ENCODE assay signal across 9 mouse cellular contexts in genomic region chr1:74771931-74772620, GRCm38 (mm10). TPM values are rescaled to one million over a fixed set of nuclear protein-coding genes. Genes with fewer than 3 reads are reported as not detected.
A peak's percentile ranks its signal among the peaks of the same experiment; 100 is the strongest.
DNase-seq lines count a peak whose midpoint lies in the region; ATAC-seq and TF ChIP-seq lines count a peak whose summit lies in the region.
"Had no signal": no experiment of that assay in that cellular context is flagged by ENCODE, and none has a peak within 500 bp of the region (broad histone marks: within the 10 kb centered on the region; RNA-seq: fewer than 3 reads in every experiment).

No protein-coding gene starts in this region.

- peak overlapping the region; percentile 89 for H3K4me2 ChIP-seq in kidney, postnatal 0 days (ENCODE audit: low read length)
- H3K4me2 ChIP-seq in heart, postnatal 0 days (ENCODE audit: low read depth, low read length): peak overlapping the region; percentile 96
- H3K4me2 ChIP-seq in liver, embryonic 16.5 days (ENCODE audit: low read depth, low read length): peak overlapping the region; percentile 51

- intact Hi-C loops in left cerebral cortex, postnatal 36 days (cut with DNase I): no loop called here

- 1% methylated on average over 38 of the region's 51 CpGs for WGBS in kidney, postnatal 0 days
- under 1% methylated on average over 43 of the region's 51 CpGs for WGBS in heart, postnatal 0 days
- 3% methylated on average over 41 of the region's 51 CpGs for WGBS in liver, embryonic 16.5 days (ENCODE audit: insufficient replicate concordance)

- H3K27me3 ChIP-seq in kidney, postnatal 0 days (ENCODE audit: insufficient read depth, low read length): peaks cover 40% of the 10 kb centered on the region
- H3K27me3 ChIP-seq in heart, postnatal 0 days (ENCODE audit: control insufficient read depth, insufficient read depth, low read length): peaks cover 77% of the 10 kb centered on the region
- H3K27me3 ChIP-seq in liver, embryonic 16.5 days (ENCODE audit: control insufficient read depth, insufficient read depth, low read depth, low read length): peaks cover 73% of the 10 kb centered on the region

- H3K4me1 ChIP-seq in kidney, postnatal 0 days (replicated peaks; ENCODE audit: insufficient read depth, low read length): peaks cover 19% of the 10 kb centered on the region
- H3K4me1 ChIP-seq in heart, postnatal 0 days (ENCODE audit: control insufficient read depth, insufficient read depth): peaks cover 17% of the 10 kb centered on the region
- H3K4me1 ChIP-seq in liver, embryonic 16.5 days (ENCODE audit: control insufficient read depth, low read depth, low read length): no peaks in the 10 kb centered on the region

- no peak for DNase-seq in kidney, postnatal 0 days (ENCODE audit: low spot score)
- no peak for DNase-seq in kidney, adult 11 months
- peak; percentile 45 for DNase-seq in adrenal gland, postnatal 14 days
- DNase-seq in heart, postnatal 0 days (ENCODE audit: low spot score): no peak
- DNase-seq in left cerebral cortex, postnatal 36 days (ENCODE audit: low spot score in 2 of 2): no peak

- H3K9ac ChIP-seq in kidney, postnatal 0 days (ENCODE audit: low read depth, low read length): 0 out of 2 replicates have a peak overlapping the region, but pooled peaks have one; percentile 31
- H3K9ac ChIP-seq in heart, postnatal 0 days (replicated peaks; ENCODE audit: low read depth, low read length): peak overlapping the region; percentile 33; the same call in 1 of the 2 replicates
- no peak overlapping the region for H3K9ac ChIP-seq in liver, embryonic 16.5 days (ENCODE audit: low read depth, low read length)

- peak overlapping the region; percentile 44 for H3K4me3 ChIP-seq in kidney, postnatal 0 days (replicated peaks; ENCODE audit: low read depth, low read length)
- peak overlapping the region; percentile 53 for H3K4me3 ChIP-seq in heart, postnatal 0 days (ENCODE audit: low read depth, low read length)
- H3K4me3 ChIP-seq in liver, embryonic 16.5 days (ENCODE audit: low read depth, low read length): peak overlapping the region; percentile 22

- H3K27ac ChIP-seq in kidney, postnatal 0 days: no peak overlapping the region
- H3K27ac ChIP-seq in heart, postnatal 0 days (ENCODE audit: low read depth): no peak overlapping the region
- H3K27ac ChIP-seq in liver, embryonic 16.5 days (ENCODE audit: low read length): no peak overlapping the region

- no peaks in the 10 kb centered on the region for H3K9me3 ChIP-seq in kidney, postnatal 0 days (replicated peaks; ENCODE audit: low read length)
- no peaks in the 10 kb centered on the region for H3K9me3 ChIP-seq in heart, postnatal 0 days (replicated peaks; ENCODE audit: control insufficient read depth, low read length)
- H3K9me3 ChIP-seq in liver, embryonic 16.5 days (replicated peaks; ENCODE audit: control insufficient read depth, low read length): no peaks in the 10 kb centered on the region

- no peak for TF ChIP-seq EP300 in heart, postnatal 0 days (IDR thresholded peaks at IDR 0.05; ENCODE audit: low read depth)

- no peak for TF ChIP-seq CTCF in kidney, postnatal 0 days (IDR thresholded peaks at IDR 0.05; ENCODE audit: low read depth)
- TF ChIP-seq CTCF in heart, postnatal 0 days (IDR thresholded peaks at IDR 0.05; ENCODE audit: low read depth): no peak

- H3K36me3 ChIP-seq in kidney, postnatal 0 days (ENCODE audit: insufficient read depth, low read length): no peaks in the 10 kb centered on the region
- H3K36me3 ChIP-seq in heart, postnatal 0 days (replicated peaks; ENCODE audit: control insufficient read depth, insufficient read depth, low read length): no peaks in the 10 kb centered on the region
- H3K36me3 ChIP-seq in liver, embryonic 16.5 days (ENCODE audit: control insufficient read depth, insufficient read depth): no peaks in the 10 kb centered on the region

- no peak for ATAC-seq in kidney, postnatal 0 days (replicated peaks; ENCODE audit: low FRiP score, low read depth)
- ATAC-seq in heart, postnatal 0 days (ENCODE audit: insufficient read depth, low read depth): 0 out of 2 replicates have a peak, but pooled peaks have one; percentile 6
- no peak for ATAC-seq in liver, embryonic 16.5 days (ENCODE audit: low read depth)
- no peak for ATAC-seq in inflammation-experienced regulatory T-cells, adult 6 months
- no peak for ATAC-seq in megakaryocyte progenitor cell, adult 5-6 weeks (replicated peaks; ENCODE audit: poor library complexity)

RNA-seq across cellular contexts. Expression of gene Wnt6, which starts 0.4 kb away (rescaled TPM):
- polyA plus RNA-seq in kidney, postnatal 0 days (2015; fragmentation: Nextera tagmentation; extraction: Ambion mirVana): 1.9 and 2.2 TPM in 2 replicates
- total RNA-seq in adrenal gland, postnatal 14 days (2021): 2.4 and 3.2 TPM in 2 replicates
- total RNA-seq in heart, postnatal 0 days (2014; rRNA removed; ENCODE audit: low replicate concordance): 0.23 and 0.88 TPM in 2 replicates
- 0.11 and 0.21 TPM in 2 replicates for polyA plus RNA-seq in heart, postnatal 0 days (2015; fragmentation: Nextera tagmentation; extraction: Ambion mirVana)
- polyA plus RNA-seq in liver, embryonic 16.5 days (2015; fragmentation: Nextera tagmentation; extraction: Ambion mirVana): 0.06 and 0.11 TPM in 2 replicates
- not detected for polyA plus RNA-seq in inflammation-experienced regulatory T-cells, adult 6 months (2017; shearing (Covaris generic))
- total RNA-seq in left cerebral cortex, postnatal 36 days (2021): 1 to 10 TPM; 1.4 to 4.0 TPM
- 0.07 and 0.17 TPM in 2 replicates for total RNA-seq in megakaryocyte progenitor cell, adult 5-6 weeks (2015)
- 0.74 TPM in 1 of 2 replicates, not detected in the other for total RNA-seq in megakaryocyte progenitor cell, adult 5-6 weeks (2017)

RNA-seq across cellular contexts. Expression of gene Wnt10a, which starts 19.2 kb away (rescaled TPM):
- polyA plus RNA-seq in kidney, postnatal 0 days (2015; fragmentation: Nextera tagmentation; extraction: Ambion mirVana): 0.91 and 1.0 TPM in 2 replicates
- total RNA-seq in adrenal gland, postnatal 14 days (2021): 0.30 TPM in 2 replicates
- total RNA-seq in heart, postnatal 0 days (2014; rRNA removed; ENCODE audit: low replicate concordance): not detected in 2 replicates
- polyA plus RNA-seq in heart, postnatal 0 days (2015; fragmentation: Nextera tagmentation; extraction: Ambion mirVana): not detected in 2 replicates
- not detected in 2 replicates for polyA plus RNA-seq in liver, embryonic 16.5 days (2015; fragmentation: Nextera tagmentation; extraction: Ambion mirVana)
- polyA plus RNA-seq in inflammation-experienced regulatory T-cells, adult 6 months (2017; shearing (Covaris generic)): under 1 TPM in 1 of 3 experiments, not detected in 2; 0.19 TPM
- total RNA-seq in left cerebral cortex, postnatal 36 days (2021): 10 to 100 TPM in 1 of 2 experiments, 1 to 10 TPM in 1; 8.5 to 12.7 TPM
- not detected in 2 replicates for total RNA-seq in megakaryocyte progenitor cell, adult 5-6 weeks (2015)
- total RNA-seq in megakaryocyte progenitor cell, adult 5-6 weeks (2017): not detected in 2 replicates

RNA-seq across cellular contexts. Expression of gene Prkag3, which starts 23.1 kb away (rescaled TPM):
- polyA plus RNA-seq in kidney, postnatal 0 days (2015; fragmentation: Nextera tagmentation; extraction: Ambion mirVana): 0.07 and 0.27 TPM in 2 replicates
- 0.15 TPM in 1 of 2 replicates, not detected in the other for total RNA-seq in adrenal gland, postnatal 14 days (2021)
- total RNA-seq in heart, postnatal 0 days (2014; rRNA removed; ENCODE audit: low replicate concordance): 2.4 and 9.6 TPM in 2 replicates
- 2.0 and 2.5 TPM in 2 replicates for polyA plus RNA-seq in heart, postnatal 0 days (2015; fragmentation: Nextera tagmentation; extraction: Ambion mirVana)
- polyA plus RNA-seq in liver, embryonic 16.5 days (2015; fragmentation: Nextera tagmentation; extraction: Ambion mirVana): 0.19 and 0.25 TPM in 2 replicates
- not detected for polyA plus RNA-seq in inflammation-experienced regulatory T-cells, adult 6 months (2017; shearing (Covaris generic))
- total RNA-seq in left cerebral cortex, postnatal 36 days (2021): under 1 TPM in 1 of 2 experiments, not detected in 1; 0.14 TPM
- not detected in 2 replicates for total RNA-seq in megakaryocyte progenitor cell, adult 5-6 weeks (2015)
- not detected in 2 replicates for total RNA-seq in megakaryocyte progenitor cell, adult 5-6 weeks (2017)
- total RNA-seq: layer of hippocampus, postnatal 10 days had no signal

RNA-seq across cellular contexts. Expression of gene Cyp27a1, which starts 58.7 kb away (rescaled TPM):
- 10.3 and 10.8 TPM in 2 replicates for polyA plus RNA-seq in kidney, postnatal 0 days (2015; fragmentation: Nextera tagmentation; extraction: Ambion mirVana)
- total RNA-seq in adrenal gland, postnatal 14 days (2021): 26.0 and 27.2 TPM in 2 replicates
- 6.7 and 13.5 TPM in 2 replicates for total RNA-seq in heart, postnatal 0 days (2014; rRNA removed; ENCODE audit: low replicate concordance)
- polyA plus RNA-seq in heart, postnatal 0 days (2015; fragmentation: Nextera tagmentation; extraction: Ambion mirVana): 10.5 and 11.9 TPM in 2 replicates
- polyA plus RNA-seq in liver, embryonic 16.5 days (2015; fragmentation: Nextera tagmentation; extraction: Ambion mirVana): 7.5 and 8.9 TPM in 2 replicates
- polyA plus RNA-seq in inflammation-experienced regulatory T-cells, adult 6 months (2017; shearing (Covaris generic)): 1 to 10 TPM in 1 of 3 experiments, not detected in 2; 1.4 TPM
- 1 to 10 TPM; 2.3 to 3.3 TPM for total RNA-seq in left cerebral cortex, postnatal 36 days (2021)
- total RNA-seq in megakaryocyte progenitor cell, adult 5-6 weeks (2015): 2.4 and 10.6 TPM in 2 replicates
- 4.5 and 5.2 TPM in 2 replicates for total RNA-seq in megakaryocyte progenitor cell, adult 5-6 weeks (2017)
